Comparison of ENCODE assay signal across 25 mouse cellular contexts in genomic region chr5:42239291-42239690, GRCm38 (mm10).
DNase-seq lines count a peak whose midpoint lies in the region; TF ChIP-seq lines count a peak whose summit lies in the region.
"Had no signal": no experiment of that assay in that cellular context is flagged by ENCODE, and none has a peak within 500 bp of the region (broad histone marks: within the 10 kb centered on the region; RNA-seq: fewer than 3 reads in every experiment).

No protein-coding gene starts in this region.

- no peaks in the 10 kb centered on the region for H3K36me3 ChIP-seq in embryonic facial prominence, embryonic 10.5 days (replicated peaks)
- H3K36me3 ChIP-seq: embryonic facial prominence, embryonic 13.5 days; forebrain, embryonic 12.5 days; heart, embryonic 13.5 days; kidney, embryonic 15.5 days; midbrain, embryonic 15.5 days; neural tube, embryonic 12.5 days had no signal

- TF ChIP-seq CTCF in layer of hippocampus, adult 2 months (conservative IDR thresholded peaks at IDR 0.05), result no peak

- DNase-seq in layer of hippocampus, adult 2 months (ENCODE audit: low spot score in 2 of 2), result peak; percentile 32 to 54
- no peak for DNase-seq in layer of hippocampus, postnatal 10 days (ENCODE audit: low spot score in 2 of 2)
- peak; percentile 25 to 26 for DNase-seq in right cerebral cortex, postnatal 10 days (ENCODE audit: low spot score in 2 of 2)
- DNase-seq in right cerebral cortex, postnatal 4 days, result no peak
- peak; percentile 14 to 33 for DNase-seq in left cerebral cortex, postnatal 14 days (ENCODE audit: low spot score in 2 of 2)
- no peak for DNase-seq in embryonic facial prominence, embryonic 10.5 days (ENCODE audit: low spot score)
- DNase-seq in gastrocnemius, postnatal 14 days, result no peak
- DNase-seq: adrenal gland, adult 2 months; cerebellum, adult 18-20 months; cerebellum, postnatal 14 days; gastrocnemius, postnatal 25 days; heart, adult 18-20 months; heart, postnatal 14 days; kidney, adult 11 months; kidney, postnatal 36 days; retina, postnatal 1 day; thymus, postnatal 14 days had no signal

- H3K9me3 ChIP-seq in embryonic facial prominence, embryonic 10.5 days, result no peaks in the 10 kb centered on the region
- H3K9me3 ChIP-seq: embryonic facial prominence, embryonic 13.5 days; forebrain, embryonic 12.5 days; heart, embryonic 13.5 days; kidney, embryonic 15.5 days; midbrain, embryonic 15.5 days; neural tube, embryonic 12.5 days had no signal

- no peak overlapping the region for H3K4me3 ChIP-seq in layer of hippocampus, adult 2 months
- H3K4me3 ChIP-seq in embryonic facial prominence, embryonic 10.5 days, result no peak overlapping the region
- H3K4me3 ChIP-seq: embryonic facial prominence, embryonic 13.5 days; erythroblast, embryonic 14.5 days; forebrain, embryonic 12.5 days; heart, embryonic 13.5 days; kidney, embryonic 15.5 days; midbrain, embryonic 15.5 days; neural tube, embryonic 12.5 days had no signal

- intact Hi-C loops in left cerebral cortex, postnatal 14 days (cut with DNase I), result no loop called here
- intact Hi-C loops in gastrocnemius, postnatal 14 days (cut with DNase I; ENCODE audit: low total_unique reads), result no loop called here

- WGBS in embryonic facial prominence, embryonic 10.5 days, result 77% methylated on average over 5 of the region's 5 CpGs

- no peaks in the 10 kb centered on the region for H3K27me3 ChIP-seq in embryonic facial prominence, embryonic 10.5 days (replicated peaks; ENCODE audit: low read depth, poor library complexity, severe bottlenecking)
- H3K27me3 ChIP-seq: embryonic facial prominence, embryonic 13.5 days; forebrain, embryonic 12.5 days; heart, embryonic 13.5 days; kidney, embryonic 15.5 days; midbrain, embryonic 15.5 days; neural tube, embryonic 12.5 days had no signal

- peak overlapping the region; percentile 81 for H3K27ac ChIP-seq in layer of hippocampus, adult 2 months
- H3K27ac ChIP-seq in embryonic facial prominence, embryonic 10.5 days (replicated peaks), result no peak overlapping the region
- H3K27ac ChIP-seq: embryonic facial prominence, embryonic 13.5 days; forebrain, embryonic 12.5 days; heart, embryonic 13.5 days; kidney, embryonic 15.5 days; macrophage; midbrain, embryonic 15.5 days; neural tube, embryonic 12.5 days had no signal

- H3K4me1 ChIP-seq in embryonic facial prominence, embryonic 10.5 days, result no peaks in the 10 kb centered on the region
- H3K4me1 ChIP-seq: embryonic facial prominence, embryonic 13.5 days; forebrain, embryonic 12.5 days; heart, embryonic 13.5 days; midbrain, embryonic 15.5 days; neural tube, embryonic 12.5 days had no signal

Comparison
In these comparisons a context has a peak if more than half of its experiments do, and no peak if none do; other contexts are left out.
1. DNase-seq: peak in layer of hippocampus, adult 2 months (2 of 2), right cerebral cortex, postnatal 10 days (2 of 2) and left cerebral cortex, postnatal 14 days (2 of 2); none in layer of hippocampus, postnatal 10 days (0 of 2), right cerebral cortex, postnatal 4 days (single experiment), embryonic facial prominence, embryonic 10.5 days (single experiment) and gastrocnemius, postnatal 14 days (single experiment).